Comparison of ENCODE assay signal across 18 mouse cellular contexts in genomic region chr7:96530571-96531426, GRCm38 (mm10).
DNase-seq lines count a peak whose midpoint lies in the region; ATAC-seq and TF ChIP-seq lines count a peak whose summit lies in the region.
"Had no signal": no experiment of that assay in that cellular context is flagged by ENCODE, and none has a peak within 500 bp of the region (broad histone marks: within the 10 kb centered on the region; RNA-seq: fewer than 3 reads in every experiment).

No protein-coding gene starts in this region.

- H3K4me3 ChIP-seq in kidney, embryonic 14.5 days (ENCODE audit: low read length) = no peak overlapping the region
- no peak overlapping the region for H3K4me3 ChIP-seq in cerebellum, adult 2 months (replicated peaks; ENCODE audit: insufficient read depth, low read depth, low read length)
- H3K4me3 ChIP-seq in hindbrain, postnatal 0 days (ENCODE audit: low read length) = no peak overlapping the region
- H3K4me3 ChIP-seq: heart, adult 2 months; limb, embryonic 13.5 days had no signal

- no peak overlapping the region for H3K9ac ChIP-seq in kidney, embryonic 14.5 days (ENCODE audit: low read depth, low read length)
- H3K9ac ChIP-seq in hindbrain, postnatal 0 days (replicated peaks; ENCODE audit: low read length) = no peak overlapping the region
- H3K9ac ChIP-seq: limb, embryonic 13.5 days had no signal

- 37% methylated on average over 10 of the region's 10 CpGs for WGBS in kidney, embryonic 14.5 days
- WGBS in cerebellum, adult 2 months = 66% methylated on average over 10 of the region's 10 CpGs
- 55% methylated on average over 10 of the region's 10 CpGs for WGBS in hindbrain, postnatal 0 days

- no peak for DNase-seq in kidney, adult 11 months
- DNase-seq in cerebellum, adult 2 months = peak; percentile 63 to 73
- DNase-seq in cerebellum, postnatal 36 days = peak; percentile 43 to 56
- no peak for DNase-seq in hindbrain, postnatal 0 days (ENCODE audit: low spot score)
- no peak for DNase-seq in frontal cortex, postnatal 10 days (ENCODE audit: low spot score in 2 of 2)
- no peak for DNase-seq in urinary bladder, postnatal 36 days (ENCODE audit: low spot score in 2 of 2)
- DNase-seq: heart, adult 2 months; heart, postnatal 36 days; kidney, adult 9 months; layer of hippocampus, postnatal 36 days; lung, adult 18-20 months; thymus, postnatal 4 days had no signal

- no peaks in the 10 kb centered on the region for H3K36me3 ChIP-seq in kidney, embryonic 14.5 days (ENCODE audit: control insufficient read depth, insufficient read depth, low read length)
- H3K36me3 ChIP-seq in hindbrain, postnatal 0 days (ENCODE audit: insufficient read depth, low read length) = no peaks in the 10 kb centered on the region
- H3K36me3 ChIP-seq: limb, embryonic 13.5 days had no signal

- no peak overlapping the region for H3K4me2 ChIP-seq in kidney, embryonic 14.5 days (replicated peaks; ENCODE audit: low read depth, low read length)
- H3K4me2 ChIP-seq in hindbrain, postnatal 0 days (ENCODE audit: low read depth, low read length) = no peak overlapping the region
- H3K4me2 ChIP-seq: limb, embryonic 13.5 days had no signal

- TF ChIP-seq POLR2A in cerebellum, adult 2 months (IDR thresholded peaks at IDR 0.05; ENCODE audit: borderline replicate concordance, insufficient read depth, low read length) = no peak

- ATAC-seq in kidney, embryonic 14.5 days (ENCODE audit: low FRiP score, low TSS enrichment) = peak; percentile 22
- ATAC-seq in hindbrain, postnatal 0 days = 0 out of 2 replicates have a peak, but pooled peaks have one; percentile 18
- no peak for ATAC-seq in monocyte, adult 5-6 weeks (replicated peaks; ENCODE audit: insufficient number of reproducible peaks, low FRiP score, low TSS enrichment, poor library complexity, severe bottlenecking)
- ATAC-seq: CD4-positive, CD25-positive, alpha-beta regulatory T cell, adult 4 months had no signal

- no peaks in the 10 kb centered on the region for H3K9me3 ChIP-seq in kidney, embryonic 14.5 days (ENCODE audit: control insufficient read depth, low read length)
- no peaks in the 10 kb centered on the region for H3K9me3 ChIP-seq in hindbrain, postnatal 0 days (ENCODE audit: low read length)
- H3K9me3 ChIP-seq: limb, embryonic 13.5 days had no signal

- H3K4me1 ChIP-seq in kidney, embryonic 14.5 days (ENCODE audit: control insufficient read depth, insufficient read depth, low read length) = peaks cover 24% of the 10 kb centered on the region; the same call in 1 of the 2 replicates
- H3K4me1 ChIP-seq in cerebellum, adult 2 months (ENCODE audit: control insufficient read depth, insufficient read depth, low read length) = peaks cover 12% of the 10 kb centered on the region
- no peaks in the 10 kb centered on the region for H3K4me1 ChIP-seq in hindbrain, postnatal 0 days (ENCODE audit: insufficient read depth, low read length)

- TF ChIP-seq CTCF in cerebellum, adult 2 months (IDR thresholded peaks at IDR 0.05; ENCODE audit: borderline replicate concordance, insufficient read depth, low read depth, low read length) = no peak
- TF ChIP-seq CTCF in hindbrain, postnatal 0 days (IDR thresholded peaks at IDR 0.05; ENCODE audit: low read depth) = no peak

- H3K27me3 ChIP-seq in kidney, embryonic 14.5 days (ENCODE audit: control insufficient read depth, insufficient read depth, low read length) = no peaks in the 10 kb centered on the region
- no peaks in the 10 kb centered on the region; the same call in 1 of the 2 replicates for H3K27me3 ChIP-seq in cerebellum, adult 2 months (ENCODE audit: control insufficient read depth, insufficient read depth, low read length)
- no peaks in the 10 kb centered on the region for H3K27me3 ChIP-seq in hindbrain, postnatal 0 days (ENCODE audit: insufficient read depth, low read length)

- no peak overlapping the region for H3K27ac ChIP-seq in kidney, embryonic 14.5 days (ENCODE audit: low read depth, low read length)
- H3K27ac ChIP-seq in cerebellum, adult 2 months (ENCODE audit: insufficient read depth, low read length) = no peak overlapping the region
- no peak overlapping the region for H3K27ac ChIP-seq in hindbrain, postnatal 0 days
- H3K27ac ChIP-seq: heart, adult 2 months; limb, embryonic 13.5 days; macrophage; stomach, postnatal 0 days had no signal

Comparison
In these comparisons a context has a peak if more than half of its experiments do, and no peak if none do; other contexts are left out.
1. DNase-seq: peak in cerebellum, adult 2 months (2 of 2) and cerebellum, postnatal 36 days (2 of 2); none in kidney, adult 11 months (single experiment), hindbrain, postnatal 0 days (single experiment), frontal cortex, postnatal 10 days (0 of 2) and urinary bladder, postnatal 36 days (0 of 2).